Mouse (Mus musculus) urinary bladder, adult 2 months (tissue): ENCODE measurements around the gene Mfsd2a. TPM values are rescaled to one million over a fixed set of nuclear protein-coding genes. Genes with fewer than 3 reads are reported as not detected.

Experiments
- DNase-seq: peaks from one replicate; pipeline ENCODE4 v3.0.0; 2022; ENCODE audit warnings: low spot score
- polyA plus RNA-seq: library from polyadenylated mRNA; depleted of rRNA; stranded (reverse); fragments of >200 nt; gene quantifications from 2 replicates; pipeline ENCODE4 v1.2.3, GENCODE M21; 2012; rRNA removed

The Mfsd2a gene
- polyA plus RNA-seq, 1 experiment: 5.0 TPM

- DNase-seq: no peak
Measured at GRCm38 (mm10) chr4:122933857-122934256, 27.1 kb downstream of the Mfsd2a start.

GRCm38 (mm10) chr4:122933051-122933591 lies 27.9 kb downstream of the Mfsd2a start:
- DNase-seq: no peak

GRCm38 (mm10) chr4:122932239-122932978 lies 28.6 kb downstream of the Mfsd2a start:
- no peak for DNase-seq

GRCm38 (mm10) chr4:122930939-122931590 lies 29.9 kb downstream of the Mfsd2a start:
- no peak for DNase-seq

- DNase-seq: no peak
Measured at GRCm38 (mm10) chr4:122923392-122924344, 37.3 kb downstream of the Mfsd2a start.

- DNase-seq: no peak
Measured at GRCm38 (mm10) chr4:122922841-122923240, 38.1 kb downstream of the Mfsd2a start.

GRCm38 (mm10) chr4:122915985-122916384 lies 45.0 kb downstream of the Mfsd2a start:
- no peak for DNase-seq

GRCm38 (mm10) chr4:122914186-122914585 lies 46.8 kb downstream of the Mfsd2a start:
- DNase-seq: no peak

- no peak for DNase-seq
Measured at GRCm38 (mm10) chr4:122912613-122913012, 48.4 kb downstream of the Mfsd2a start.

GRCm38 (mm10) chr4:122910577-122910976 lies 50.4 kb downstream of the Mfsd2a start:
- DNase-seq: no peak

GRCm38 (mm10) chr4:122909572-122910189 lies 51.3 kb downstream of the Mfsd2a start:
- no peak for DNase-seq

GRCm38 (mm10) chr4:122905359-122905758 lies 55.6 kb downstream of the Mfsd2a start:
- DNase-seq: no peak

GRCm38 (mm10) chr4:122903709-122904108 lies 57.3 kb downstream of the Mfsd2a start:
- no peak for DNase-seq

- no peak for DNase-seq
Measured at GRCm38 (mm10) chr4:122902156-122902555, 58.8 kb downstream of the Mfsd2a start.

- DNase-seq: peak; percentile 25
Measured at GRCm38 (mm10) chr4:122898313-122898712, 62.7 kb downstream of the Mfsd2a start.

GRCm38 (mm10) chr4:122897750-122898149 lies 63.2 kb downstream of the Mfsd2a start:
- DNase-seq: no peak

Other genes with a start within 250 kb of the Mfsd2a start
- gene Ppt1, start 124.9 kb downstream of the Mfsd2a start, polyA plus RNA-seq: 85.3 and 85.8 TPM in 2 replicates
- 129 and 179 TPM in 2 replicates for gene Cap1, start 75.1 kb downstream of the Mfsd2a start, polyA plus RNA-seq
- 50.5 and 53.6 TPM in 2 replicates for gene Mycl, start 34.5 kb upstream of the Mfsd2a start, polyA plus RNA-seq
- gene Trit1, start 55.4 kb upstream of the Mfsd2a start, polyA plus RNA-seq: 15.9 and 16.2 TPM in 2 replicates
- gene Bmp8b, start 144.0 kb upstream of the Mfsd2a start, polyA plus RNA-seq: 0.74 and 1.3 TPM in 2 replicates
- gene Oxct2b, start 155.1 kb upstream of the Mfsd2a start, polyA plus RNA-seq: 0.21 and 0.33 TPM in 2 replicates
- 35.6 and 35.8 TPM in 2 replicates for gene Ppie, start 178.8 kb upstream of the Mfsd2a start, polyA plus RNA-seq
- 0.12 TPM in 2 replicates for gene Hpcal4, start 222.0 kb upstream of the Mfsd2a start, polyA plus RNA-seq
- gene Nt5c1a, start 240.3 kb upstream of the Mfsd2a start, polyA plus RNA-seq: 0.04 and 0.22 TPM in 2 replicates